Mouse (Mus musculus) gastrocnemius, postnatal 36 days (tissue): ENCODE results near the gene Plk3. TPM values are rescaled to one million over a fixed set of nuclear protein-coding genes. Genes with fewer than 3 reads are reported as not detected.

Experiments
- DNase-seq, 2 experiments: peaks; one replicate each; pipeline ENCODE4 v3.0.0; 2022
- intact Hi-C: fragments of 180-260 bp; cut with DNase I; formaldehyde crosslinking; loops from one replicate; pipeline ENCODE4 v1.15.1; 2025
- total RNA-seq, 2 experiments: library from RNA; stranded (reverse); gene quantifications; 2 replicates each; pipeline ENCODE4 v1.2.3; 2021

The Plk3 gene
- total RNA-seq, 2 experiments from 2014 or later: 0.86 to 1.5 TPM

DNA sequence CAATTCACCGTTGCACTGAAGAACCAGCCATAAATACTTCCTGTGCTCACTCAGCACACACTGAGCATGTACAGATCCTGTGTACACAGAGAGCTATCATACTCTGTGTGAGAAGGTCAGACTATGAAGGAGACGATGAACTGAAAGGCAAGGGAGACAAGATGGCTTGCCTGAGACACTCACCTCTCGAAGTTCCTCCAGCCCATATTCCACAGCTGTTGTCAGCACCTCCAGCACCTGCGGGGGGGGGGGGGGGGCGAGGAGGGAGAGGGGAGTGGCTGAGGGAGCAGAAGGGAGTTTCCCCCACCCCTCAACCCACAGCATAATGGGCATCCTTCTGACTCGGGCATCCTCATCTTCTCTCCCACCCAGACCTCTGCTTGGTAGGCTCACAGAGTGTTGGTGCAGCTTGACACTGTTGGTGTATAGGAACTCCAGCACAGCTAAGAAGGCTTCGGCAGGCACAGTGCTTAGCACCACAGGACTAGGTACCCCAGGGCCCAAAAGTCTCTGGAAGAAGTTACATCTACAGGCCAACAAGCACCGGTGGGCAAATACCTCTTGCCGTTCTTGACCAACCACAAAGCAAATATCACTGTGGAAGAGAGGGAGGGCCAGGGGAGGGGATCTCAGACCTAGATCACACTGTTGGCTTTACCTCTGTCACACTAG is 10.1 kb downstream of the Plk3 start:
- no peak for DNase-seq
- intact Hi-C loops: loop anchor here (5.0 kb wide), 1 partner anchor 121 kb away; no protein-coding TSS in a partner anchor

DNA sequence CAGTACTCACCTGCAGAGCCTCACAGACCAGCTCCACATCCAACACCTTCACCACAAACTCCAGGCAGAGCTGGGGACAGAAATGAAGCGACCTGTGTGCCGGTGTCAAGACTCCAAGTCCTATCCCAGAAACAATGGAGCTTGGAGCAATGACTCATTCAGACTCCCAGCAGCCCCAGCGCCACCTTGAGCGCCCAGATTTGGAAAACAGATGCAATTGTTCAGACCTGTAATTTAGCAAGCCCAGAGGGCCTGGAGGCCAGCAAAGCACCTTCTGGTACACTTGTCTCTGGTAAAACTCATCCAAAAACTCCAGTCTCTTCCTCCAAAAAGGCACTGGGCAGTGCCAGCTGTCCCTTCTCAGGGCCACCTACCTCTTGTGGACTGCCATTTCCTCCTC is 11.6 kb downstream of the Plk3 start:
- intact Hi-C loops: loop anchor here (5.0 kb wide), 1 partner anchor 120 kb away; no protein-coding TSS in a partner anchor
- no peak for DNase-seq

GRCm38 (mm10) chr4:117120445-117121414 is 13.0 kb downstream of the Plk3 start:
- intact Hi-C loops: loop anchor here (5.0 kb wide), 1 partner anchor 118 kb away; no protein-coding TSS in a partner anchor
- peak; percentile 86 to 95 for DNase-seq

GRCm38 (mm10) chr4:117120052-117120444 is 13.7 kb downstream of the Plk3 start:
- intact Hi-C loops: loop anchor here (5.0 kb wide), 1 partner anchor 118 kb away; no protein-coding TSS in a partner anchor
- DNase-seq: no peak

- no peak for DNase-seq
- intact Hi-C loops: loop anchor here (5.0 kb wide), 1 partner anchor 117 kb away; no protein-coding TSS in a partner anchor
These were observed 14.1 kb downstream of the Plk3 start for GRCm38 (mm10) chr4:117119636-117120035.

GRCm38 (mm10) chr4:117117931-117118330 is 15.8 kb downstream of the Plk3 start:
- intact Hi-C loops: no loop called here
- no peak for DNase-seq

- intact Hi-C loops: no loop called here
- DNase-seq: no peak
These were observed 18.2 kb downstream of the Plk3 start for GRCm38 (mm10) chr4:117115592-117115991.

GRCm38 (mm10) chr4:117113237-117113636 is 20.5 kb downstream of the Plk3 start:
- intact Hi-C loops: no loop called here
- DNase-seq: no peak

DNA sequence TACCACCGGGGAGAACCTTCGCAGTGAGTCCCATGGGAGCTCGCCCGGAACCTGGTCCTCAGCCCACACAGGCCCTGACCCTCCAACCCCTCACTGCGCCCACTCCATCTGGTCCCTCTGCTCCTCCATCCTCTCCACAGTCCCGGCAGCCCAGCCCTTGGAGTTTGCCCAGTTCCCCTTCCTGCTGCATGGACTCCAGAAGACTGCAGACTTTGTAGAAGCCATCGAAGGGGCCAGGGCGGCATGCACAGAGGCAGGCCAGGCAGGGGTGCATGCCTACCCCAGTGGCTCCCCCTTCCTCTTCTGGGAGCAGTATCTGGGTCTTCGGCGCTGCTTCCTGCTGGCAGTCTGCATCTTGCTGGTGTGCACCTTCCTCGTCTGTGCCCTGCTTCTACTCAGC is 22.8 kb downstream of the Plk3 start:
- intact Hi-C loops: no loop called here
- DNase-seq: no peak

DNA sequence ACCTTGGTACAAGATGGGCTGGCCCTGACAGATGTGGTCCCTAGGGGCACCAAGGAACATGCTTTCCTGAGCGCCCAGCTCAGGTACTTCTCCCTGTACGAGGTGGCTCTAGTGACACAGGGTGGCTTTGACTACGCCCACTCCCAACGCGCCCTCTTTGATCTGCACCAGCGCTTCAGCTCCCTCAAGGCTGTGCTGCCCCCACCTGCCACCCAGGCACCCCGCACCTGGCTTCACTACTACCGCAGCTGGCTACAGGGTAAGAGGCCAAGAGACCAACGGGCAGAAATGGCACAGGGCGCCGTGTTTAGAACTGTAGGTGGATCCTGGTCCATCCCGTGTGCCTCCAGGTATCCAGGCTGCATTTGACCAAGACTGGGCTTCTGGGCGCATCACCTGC is 23.5 kb downstream of the Plk3 start:
- intact Hi-C loops: no loop called here
- no peak for DNase-seq

GRCm38 (mm10) chr4:117109330-117109729 is 24.4 kb downstream of the Plk3 start:
- DNase-seq: no peak
- intact Hi-C loops: no loop called here

- intact Hi-C loops: no loop called here
- no peak for DNase-seq
These were observed 25.3 kb downstream of the Plk3 start for GRCm38 (mm10) chr4:117108524-117108849.

DNA sequence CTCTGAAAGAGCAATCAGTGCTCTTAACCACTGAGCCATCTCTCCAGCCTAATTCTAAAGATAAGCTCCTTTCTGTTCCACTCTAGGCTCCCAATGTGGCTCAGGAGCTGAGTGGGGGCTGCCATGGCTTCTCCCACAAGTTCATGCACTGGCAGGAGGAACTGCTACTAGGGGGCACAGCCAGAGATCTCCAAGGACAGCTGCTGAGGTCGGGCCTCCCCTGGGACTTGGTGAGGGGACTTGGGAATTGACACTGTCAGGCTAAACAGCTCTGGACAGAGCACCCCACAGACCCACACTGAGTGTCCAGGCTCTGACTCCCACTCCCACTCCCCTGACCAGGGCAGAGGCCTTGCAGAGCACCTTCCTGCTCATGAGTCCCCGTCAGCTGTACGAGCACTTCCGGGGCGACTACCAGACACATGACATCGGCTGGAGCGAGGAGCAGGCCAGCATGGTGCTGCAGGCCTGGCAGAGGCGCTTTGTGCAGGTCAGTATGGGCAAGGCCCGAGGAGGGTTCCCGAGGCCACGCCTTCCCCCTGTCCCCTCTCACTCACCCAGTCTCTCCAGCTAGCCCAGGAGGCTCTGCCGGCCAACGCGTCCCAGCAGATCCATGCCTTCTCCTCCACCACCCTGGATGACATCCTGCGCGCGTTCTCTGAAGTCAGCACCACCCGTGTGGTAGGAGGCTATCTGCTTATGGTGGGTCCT is 25.8 kb downstream of the Plk3 start:
- DNase-seq: no peak
- intact Hi-C loops: no loop called here

DNA sequence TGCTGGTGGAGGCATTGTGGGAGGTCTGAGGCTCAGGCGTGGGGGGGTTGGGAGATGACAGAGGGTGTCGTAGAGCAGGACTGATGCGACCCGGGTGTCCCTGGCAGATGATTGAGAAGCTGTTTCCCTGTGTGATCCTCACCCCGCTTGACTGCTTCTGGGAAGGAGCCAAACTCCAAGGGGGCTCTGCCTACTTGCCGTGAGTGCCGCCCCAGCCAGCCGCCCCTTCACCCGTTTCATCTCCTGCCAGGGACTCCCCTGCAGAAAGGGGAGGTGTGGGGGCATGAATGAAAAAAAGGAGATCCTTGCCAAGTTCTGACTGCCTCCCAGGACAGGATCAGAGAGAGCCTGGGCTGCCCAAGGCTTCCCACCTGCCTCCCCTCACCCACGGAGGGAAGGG is 28.6 kb downstream of the Plk3 start:
- DNase-seq: no peak
- intact Hi-C loops: no loop called here

DNA sequence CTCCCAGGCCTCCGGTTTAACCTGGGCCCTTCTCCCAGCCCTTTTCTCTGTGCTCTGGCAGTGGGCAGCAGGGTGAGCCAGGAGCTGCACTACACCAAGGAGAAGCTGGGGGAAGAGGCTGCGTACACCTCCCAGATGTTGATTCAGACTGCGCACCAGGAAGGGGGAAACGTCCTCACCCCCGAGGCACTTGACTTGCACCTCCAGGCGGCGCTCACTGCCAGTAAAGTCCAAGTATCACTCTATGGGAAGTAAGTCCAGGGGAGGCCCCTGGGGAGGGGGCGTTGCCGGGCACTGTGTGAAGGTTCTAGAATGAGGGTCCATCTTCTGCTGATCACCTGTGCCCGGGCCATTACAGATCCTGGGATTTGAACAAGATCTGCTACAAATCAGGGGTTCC is 29.1 kb downstream of the Plk3 start:
- intact Hi-C loops: no loop called here

GRCm38 (mm10) chr4:117101218-117101617 is 32.5 kb downstream of the Plk3 start:
- intact Hi-C loops: no loop called here
- DNase-seq: no peak

More for the DNA sequence above, 29.1 kb downstream of the Plk3 start:
- no peak for DNase-seq

GRCm38 (mm10) chr4:117100036-117100435 is 33.7 kb downstream of the Plk3 start:
- no peak for DNase-seq
- intact Hi-C loops: no loop called here

GRCm38 (mm10) chr4:117098764-117099036 is 35.1 kb downstream of the Plk3 start:
- intact Hi-C loops: no loop called here
- DNase-seq: no peak

GRCm38 (mm10) chr4:117097969-117098763 is 35.6 kb downstream of the Plk3 start:
- DNase-seq: no peak
- intact Hi-C loops: no loop called here

GRCm38 (mm10) chr4:117096666-117097065 is 37.1 kb downstream of the Plk3 start:
- intact Hi-C loops: no loop called here
- no peak for DNase-seq
